Mouse (Mus musculus) kidney, postnatal 10 days (tissue): ENCODE measurements at regions not wholly inside any gene's neighbourhood (a gene's known extent, or its start where the extent isn't known, plus 50 kb on each side); places are given as distances from the start of the nearest gene placed in this dataset.
"Not testable (repeated sequence)": the region's sequence is repeated elsewhere in the genome, so short reads cannot be mapped to it uniquely, and the experiment has no call there.

ENCODE experiments used
- DNase-seq: peaks from one replicate; pipeline ENCODE4 v3.0.0; 2021; ENCODE audit warnings: mixed read lengths

DNA sequence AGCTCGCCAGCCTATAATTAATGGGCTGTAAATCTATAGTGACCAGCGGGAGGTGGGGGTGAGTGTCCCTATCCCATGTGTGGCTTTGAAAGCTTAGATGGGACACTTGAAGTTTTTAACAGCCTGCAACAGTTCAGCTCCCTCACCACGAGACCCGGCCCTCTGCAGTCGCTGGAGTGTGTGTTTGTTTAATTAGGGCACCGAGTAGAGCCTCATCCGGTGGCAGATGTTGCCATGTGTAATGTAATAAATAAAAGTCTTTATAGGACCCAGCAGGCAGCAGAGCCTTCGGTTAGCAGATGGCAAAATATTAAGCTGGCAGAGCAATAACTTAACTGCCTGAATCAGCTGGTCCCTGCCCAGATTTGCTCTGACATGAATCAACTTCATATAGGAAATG, 177.1 kb downstream of the Nucb2 start:
- DNase-seq = no peak

DNA sequence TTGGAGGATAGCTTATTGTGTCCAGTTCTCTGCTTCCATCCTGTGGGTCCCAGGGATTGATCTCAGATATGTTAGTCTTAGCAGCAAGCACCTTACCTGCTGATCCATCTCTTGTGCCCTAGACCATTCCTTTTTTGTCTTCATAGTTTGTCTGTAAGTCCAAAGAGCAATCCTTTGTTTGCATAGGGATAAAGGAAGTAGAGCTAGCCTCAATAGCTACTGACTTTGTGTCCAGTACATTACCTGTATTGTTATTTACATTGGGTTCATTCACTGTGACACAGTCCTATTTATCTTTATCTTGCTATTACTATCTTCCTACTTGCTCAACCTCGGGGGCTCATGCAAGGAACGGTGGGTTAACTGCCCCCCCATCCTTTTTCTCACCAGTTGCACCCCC, 196.2 kb downstream of the Nucb2 start:
- no peak for DNase-seq

DNA sequence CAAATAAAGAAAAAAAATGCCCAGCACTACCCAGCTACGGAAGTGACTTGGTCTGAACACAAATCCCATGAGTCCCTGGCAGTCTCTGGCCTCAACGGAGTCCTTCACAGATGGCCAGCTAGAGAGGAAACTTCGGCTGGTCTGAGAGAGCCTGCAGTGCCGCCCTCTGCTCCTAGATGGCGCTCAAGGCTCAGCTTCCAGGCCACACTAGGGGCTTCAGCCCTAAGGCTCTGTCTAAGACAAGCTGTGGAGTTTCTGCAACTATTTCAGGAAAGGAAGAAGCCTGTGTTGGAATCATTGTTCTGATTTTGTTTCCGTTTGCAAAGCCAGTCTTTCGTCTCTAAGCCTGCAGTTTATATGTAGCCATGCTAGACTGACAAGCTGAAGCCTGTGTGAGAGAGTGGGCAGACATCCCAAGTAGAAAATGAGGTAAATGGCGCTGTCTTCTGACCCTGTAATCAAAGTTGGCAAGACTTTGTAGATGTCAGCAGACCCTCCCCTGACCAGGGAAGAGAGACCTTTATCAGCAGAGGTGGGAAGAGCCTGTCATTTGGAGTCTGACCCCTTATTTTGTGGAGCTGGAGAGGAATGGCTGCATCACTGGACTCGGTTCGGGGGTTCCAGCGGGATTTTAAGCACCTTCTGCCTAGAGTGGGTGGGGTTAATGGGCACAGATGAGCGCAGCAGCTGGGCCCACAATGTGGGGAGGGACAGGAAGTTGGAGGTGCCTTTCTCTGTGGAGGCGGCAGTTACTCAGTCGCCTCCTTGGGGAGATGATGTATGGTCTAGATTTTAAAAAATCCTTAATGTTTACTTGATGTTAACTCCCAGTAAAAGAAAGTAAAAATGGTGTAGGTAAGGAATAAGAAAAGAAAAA, 197.5 kb downstream of the Nucb2 start:
- peak; percentile 91 for DNase-seq

DNA sequence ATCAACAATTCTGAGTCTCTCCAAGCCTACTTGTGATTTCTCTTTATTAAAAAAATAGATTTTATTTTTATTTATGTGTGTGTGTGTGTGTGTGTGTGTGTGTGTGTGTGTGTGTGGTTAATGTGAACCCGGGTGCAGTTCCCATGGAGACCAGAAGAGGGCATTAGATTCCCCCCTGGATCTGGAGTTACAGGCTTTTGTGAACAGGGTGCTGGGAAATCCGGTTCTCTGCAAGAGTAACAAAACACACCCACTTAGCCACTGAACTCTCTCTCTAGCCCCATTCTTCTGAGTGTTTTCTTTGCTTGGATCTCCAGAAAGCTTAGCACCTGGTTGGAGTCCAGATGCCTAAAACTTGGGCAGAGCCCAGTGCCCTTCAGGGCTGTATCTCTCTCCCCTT, 198.4 kb downstream of the Nucb2 start:
- DNase-seq = no peak

DNA sequence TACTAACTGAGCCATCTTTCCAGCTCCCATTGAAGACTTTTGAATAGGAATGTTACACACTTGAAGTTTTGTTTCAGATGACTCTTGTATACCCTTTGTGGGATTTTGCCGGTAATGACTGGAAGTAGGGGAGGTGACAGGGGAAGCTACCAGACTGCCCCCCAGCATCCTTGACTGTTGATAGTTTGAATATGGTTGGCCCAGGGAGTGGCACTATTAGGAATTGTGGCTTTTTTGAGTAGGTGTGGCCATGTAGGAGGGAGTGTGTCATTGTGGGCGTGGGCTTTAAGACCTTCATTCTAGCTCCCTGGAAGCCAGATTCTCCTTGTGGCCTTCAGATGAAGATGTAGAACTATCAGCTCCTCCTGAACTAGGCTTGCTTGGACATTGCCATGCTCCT, 207.4 kb downstream of the Nucb2 start:
- no peak for DNase-seq

DNA sequence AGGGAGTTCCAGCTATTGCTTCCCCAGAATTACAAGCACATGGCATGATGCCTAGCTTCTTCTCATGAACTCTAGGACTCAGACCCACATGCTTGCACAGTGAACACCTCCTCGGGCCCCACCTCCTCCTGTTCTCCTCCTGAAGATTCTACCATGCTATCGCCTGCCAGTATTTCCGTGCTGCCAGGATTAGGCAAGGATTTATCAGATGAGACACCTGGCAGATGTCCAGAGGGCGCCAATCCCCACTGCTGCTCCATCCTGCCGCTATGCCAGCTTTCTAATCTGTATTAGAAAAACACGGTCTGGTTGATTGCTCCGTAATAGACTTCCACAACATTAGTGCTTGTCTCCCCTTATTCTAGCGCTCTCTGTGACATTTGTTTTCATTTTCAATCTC, 209.0 kb downstream of the Nucb2 start:
- DNase-seq = no peak

DNA sequence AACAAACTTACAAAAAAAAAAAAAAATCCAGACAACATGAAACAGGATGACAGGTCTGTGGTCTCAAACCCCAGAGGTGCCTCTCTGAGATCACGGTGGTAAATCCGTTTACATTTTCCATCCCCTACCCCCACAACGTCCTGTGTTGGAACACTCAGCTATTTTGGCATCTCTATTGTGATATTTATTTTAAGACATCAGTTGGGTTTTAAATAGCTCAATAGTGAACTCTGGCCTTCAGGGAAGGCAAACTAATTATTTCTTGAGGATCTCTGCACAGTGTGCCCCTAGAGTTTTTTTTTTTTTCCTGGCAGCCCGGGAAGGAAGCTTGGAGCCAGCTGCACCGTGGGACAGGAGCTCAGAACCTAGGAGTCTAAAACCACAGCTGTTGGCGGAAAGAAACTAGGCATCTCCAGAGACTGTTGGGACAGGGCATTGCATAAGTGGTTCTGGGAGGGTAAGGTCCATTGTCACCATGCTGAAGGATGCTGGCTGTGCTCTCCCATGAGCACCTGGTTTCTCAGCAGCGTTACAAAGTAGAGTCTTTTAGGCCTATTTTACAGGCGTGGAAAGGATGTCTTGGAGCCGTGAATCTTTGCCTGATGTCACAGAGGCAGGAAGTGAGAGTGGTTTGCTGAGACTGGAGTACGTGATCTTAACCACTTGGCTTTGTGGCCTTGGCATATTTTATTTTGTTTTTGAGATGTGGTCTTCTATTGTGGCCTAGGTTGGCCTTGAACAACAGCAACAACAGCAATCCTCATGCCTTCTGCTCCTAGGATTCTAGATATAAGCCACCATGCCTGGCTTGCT, 211.3 kb downstream of the Nucb2 start:
- peak; percentile 21 for DNase-seq

DNA sequence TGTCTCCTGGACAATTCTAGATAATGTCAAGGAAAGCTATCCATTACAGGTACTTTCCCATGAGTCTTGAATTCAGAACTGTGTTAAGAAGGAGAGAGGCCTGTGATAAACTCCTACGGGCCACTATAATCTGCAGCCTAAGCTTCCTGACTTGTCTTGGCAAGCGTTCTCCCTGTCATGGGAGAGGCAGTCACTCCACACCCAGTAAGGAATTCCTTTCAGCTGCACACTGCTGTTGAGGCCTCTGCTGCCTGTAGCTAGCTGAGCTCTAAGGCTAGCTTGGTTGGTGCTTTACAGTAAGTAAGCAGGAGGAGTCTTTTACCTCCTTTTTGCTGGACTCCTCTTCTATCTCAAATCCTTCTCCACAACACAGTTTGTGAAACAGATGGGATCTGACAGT, 224.2 kb downstream of the Nucb2 start:
- DNase-seq = peak; percentile 31

DNA sequence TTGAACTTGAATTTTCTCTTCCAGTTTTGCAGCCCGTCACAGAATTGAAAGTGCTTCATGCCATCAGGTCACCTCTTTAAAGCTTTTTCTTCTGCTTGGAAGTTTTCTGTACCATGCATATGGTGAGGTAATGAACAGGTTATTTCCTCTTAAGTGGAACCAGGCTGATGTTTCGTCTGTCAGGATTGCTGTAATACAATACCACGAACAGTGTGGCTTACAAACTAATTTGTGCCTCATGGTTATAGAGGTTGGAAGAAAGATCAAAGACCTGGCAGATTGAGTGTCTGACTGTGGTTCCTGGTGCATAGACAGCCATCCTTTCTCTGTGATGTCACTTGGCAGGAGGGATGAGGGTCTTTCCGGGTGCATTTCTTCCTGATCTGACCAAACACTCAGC, 225.6 kb downstream of the Nucb2 start:
- no peak for DNase-seq

DNA sequence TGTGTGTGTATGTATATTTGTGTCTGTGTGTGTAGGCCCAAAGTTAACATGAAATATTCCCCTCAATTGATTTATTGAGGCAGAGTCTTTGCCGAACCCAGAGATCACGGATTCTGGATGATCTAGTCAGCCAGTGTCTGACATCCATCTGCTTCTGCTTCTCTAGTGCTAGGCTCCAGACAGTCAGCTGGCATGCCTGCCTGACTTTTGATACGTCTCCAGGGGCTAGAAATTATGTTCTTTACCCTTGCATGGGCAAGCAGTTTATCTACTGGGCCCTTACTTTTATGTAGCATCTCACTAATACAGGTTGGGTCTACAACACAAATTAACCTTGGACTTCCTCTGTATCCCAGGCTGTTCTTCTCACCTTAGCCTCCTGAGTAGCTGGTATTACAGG, 231.5 kb downstream of the Nucb2 start:
- no peak for DNase-seq

DNA sequence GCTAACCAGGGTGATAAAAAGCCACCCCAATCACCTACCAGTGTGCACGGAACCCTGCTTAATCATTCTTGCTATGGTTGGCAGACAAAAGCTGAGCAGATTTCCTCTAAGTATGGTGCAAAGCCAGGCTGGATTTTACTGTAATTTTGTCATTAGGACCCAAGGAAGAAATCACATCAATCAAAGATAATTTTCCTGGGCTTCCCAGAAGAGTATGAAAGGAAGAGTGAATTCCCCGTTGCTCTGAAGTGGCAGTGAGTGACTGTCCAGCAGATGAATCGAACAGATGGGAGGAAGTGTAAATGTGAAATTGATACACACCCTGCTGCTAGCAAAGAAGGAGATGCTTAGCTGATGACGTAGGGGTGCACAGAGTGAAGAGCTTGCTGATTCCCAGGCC, 232.2 kb downstream of the Nucb2 start:
- DNase-seq = no peak

DNA sequence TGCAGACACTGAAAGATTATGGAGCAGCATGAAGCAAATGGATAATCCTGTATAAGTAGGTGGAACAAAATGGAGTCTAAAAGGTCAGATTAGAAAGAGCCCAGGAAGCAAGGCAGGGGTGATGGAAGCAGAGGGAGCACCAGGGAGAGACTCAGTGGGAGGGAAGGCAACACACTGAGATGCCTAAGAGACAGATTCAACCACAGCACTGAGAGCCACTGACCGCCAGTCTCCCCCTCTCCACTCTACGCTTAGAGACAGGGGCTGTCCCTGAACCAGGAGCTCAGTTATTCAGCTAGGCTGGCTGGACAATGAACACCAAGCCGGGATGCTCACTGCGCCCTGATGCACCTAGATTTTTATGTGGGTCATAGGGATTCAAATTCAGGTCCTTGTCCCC, 233.8 kb downstream of the Nucb2 start:
- DNase-seq = no peak

DNA sequence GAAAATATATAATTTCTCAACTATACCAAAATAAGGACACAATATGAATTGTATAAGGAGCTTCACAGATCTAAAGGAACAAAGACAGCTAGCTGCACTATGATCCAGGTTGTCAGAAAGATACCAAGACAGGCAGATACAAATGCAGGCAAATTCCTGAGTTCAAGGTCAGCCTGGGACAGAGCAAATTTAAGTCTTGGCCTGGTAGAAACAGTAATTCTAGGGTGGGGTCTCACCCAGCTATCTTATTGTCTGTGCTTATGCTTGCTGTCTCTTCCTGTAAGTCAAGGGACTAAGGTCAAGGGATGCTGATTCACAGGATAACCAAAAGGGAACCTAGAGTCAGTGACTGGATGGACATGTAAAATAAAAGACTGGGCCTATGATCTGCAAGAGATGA, 250.4 kb downstream of the Nucb2 start:
- DNase-seq = no peak

DNA sequence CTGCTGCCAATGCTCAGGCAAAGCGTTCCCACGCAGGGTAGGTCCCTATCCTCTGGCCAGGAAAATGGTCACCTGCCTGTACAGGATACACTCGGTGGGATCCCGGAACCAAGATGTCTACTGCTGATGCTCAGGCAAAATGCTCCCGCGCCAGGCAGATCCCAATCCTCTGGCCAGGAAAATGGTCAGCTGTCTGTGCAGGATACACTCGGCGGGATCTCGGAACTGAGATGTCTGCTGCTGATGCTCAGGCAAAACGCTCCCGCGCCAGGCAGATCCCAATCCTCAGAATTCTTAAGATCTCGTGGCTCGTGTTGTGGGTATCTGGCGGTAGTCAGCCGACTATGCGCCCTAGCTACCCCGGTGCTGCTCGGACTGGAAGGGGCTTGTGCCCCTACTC, 288.0 kb downstream of the Nucb2 start:
- not testable (repeated sequence) for DNase-seq

DNA sequence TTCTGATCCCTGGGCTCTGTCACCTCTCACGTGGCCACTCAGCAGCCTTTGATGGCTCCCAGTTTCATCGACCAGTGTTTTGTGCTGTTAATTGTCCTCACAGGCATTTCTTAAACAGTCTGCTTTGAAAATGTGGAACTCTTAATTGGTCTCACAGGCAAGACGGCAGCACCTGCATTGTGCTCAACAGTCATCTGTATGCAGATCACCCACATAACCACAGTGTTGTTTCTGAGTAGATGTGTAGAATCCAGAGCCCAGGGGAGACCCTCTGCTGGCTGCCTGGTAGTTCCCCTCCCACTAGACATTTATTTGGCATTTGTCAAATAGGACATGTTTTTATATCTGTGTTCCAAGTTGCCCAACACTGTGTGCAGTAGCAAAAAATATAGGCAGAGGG, 304.3 kb downstream of the Nucb2 start:
- DNase-seq = no peak

DNA sequence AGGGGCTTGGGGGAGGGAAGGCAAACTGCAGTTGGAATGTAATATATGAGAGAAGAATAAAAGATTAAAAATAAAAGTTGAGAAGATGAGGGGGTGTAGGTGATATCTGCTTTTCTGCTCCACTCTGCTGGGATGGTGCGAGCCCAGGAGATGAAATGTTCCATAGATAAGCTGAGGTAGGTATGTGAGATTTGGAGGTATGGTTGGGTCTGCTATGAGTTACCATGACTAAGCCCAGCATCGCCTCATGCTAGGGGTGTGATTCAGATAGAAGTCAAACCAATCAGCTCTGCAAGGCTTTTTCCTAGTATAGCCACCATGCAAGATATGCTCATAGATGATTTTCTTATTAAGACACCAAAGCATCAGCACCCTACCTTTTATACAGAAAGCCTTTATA, 312.3 kb downstream of the Nucb2 start:
- no peak for DNase-seq

DNA sequence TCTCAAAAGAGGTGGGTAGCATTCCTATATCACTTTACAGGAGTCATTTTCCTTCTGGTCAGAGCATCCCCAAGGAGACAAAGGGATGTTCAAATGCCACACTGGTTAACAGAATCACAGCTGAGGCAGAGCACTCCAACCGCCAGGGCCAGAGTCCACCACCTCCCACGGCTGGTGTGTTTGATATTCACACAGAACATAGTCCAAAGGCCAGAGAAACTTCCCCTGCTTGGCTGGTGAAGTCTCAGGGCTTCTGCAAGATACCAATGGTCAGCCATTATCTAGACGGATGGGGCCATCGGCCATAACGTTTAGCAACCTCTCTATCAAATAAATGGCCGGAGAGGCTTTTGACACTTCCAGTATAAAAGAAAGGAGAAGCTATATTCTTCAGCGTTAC, 313.8 kb downstream of the Nucb2 start:
- DNase-seq = peak; percentile 10

DNA sequence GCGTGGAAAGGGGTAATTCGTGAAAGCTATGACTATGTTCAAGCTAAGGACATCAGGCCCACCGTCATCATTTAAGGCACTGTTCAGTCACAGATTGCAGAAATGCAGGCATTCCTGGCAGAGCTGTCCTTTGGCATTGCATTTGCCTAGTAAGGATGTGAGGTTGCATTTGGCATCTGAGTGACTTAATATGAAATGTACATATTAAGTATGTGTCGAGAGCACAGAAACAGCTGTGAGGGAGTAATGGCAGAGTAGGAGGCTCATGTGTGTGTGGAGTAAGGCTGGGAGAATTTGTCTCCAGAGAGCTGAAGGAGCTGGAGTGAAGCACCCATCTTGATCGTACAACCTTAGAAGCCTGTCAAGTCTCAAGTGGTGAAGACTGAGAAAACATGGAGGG, 316.4 kb downstream of the Nucb2 start:
- DNase-seq = no peak

DNA sequence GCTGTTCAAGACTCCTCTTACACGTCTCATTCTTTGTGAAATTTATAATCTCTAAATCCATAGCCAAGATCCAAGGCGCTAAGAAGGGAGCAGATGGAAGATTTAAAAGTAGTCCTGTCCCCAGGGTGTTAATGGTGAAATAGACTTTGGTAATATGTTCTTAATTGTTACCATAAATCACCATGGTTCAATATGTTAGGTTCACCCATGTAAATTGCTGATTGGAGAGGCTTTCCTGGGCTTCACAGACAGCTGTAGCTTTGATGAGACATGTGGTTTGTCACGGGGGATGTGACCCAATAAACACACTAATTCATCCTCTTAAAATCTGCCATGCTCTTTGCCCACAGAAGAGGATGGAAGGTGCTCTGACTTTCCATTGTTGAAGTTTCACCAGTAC, 338.7 kb downstream of the Nucb2 start:
- no peak for DNase-seq

DNA sequence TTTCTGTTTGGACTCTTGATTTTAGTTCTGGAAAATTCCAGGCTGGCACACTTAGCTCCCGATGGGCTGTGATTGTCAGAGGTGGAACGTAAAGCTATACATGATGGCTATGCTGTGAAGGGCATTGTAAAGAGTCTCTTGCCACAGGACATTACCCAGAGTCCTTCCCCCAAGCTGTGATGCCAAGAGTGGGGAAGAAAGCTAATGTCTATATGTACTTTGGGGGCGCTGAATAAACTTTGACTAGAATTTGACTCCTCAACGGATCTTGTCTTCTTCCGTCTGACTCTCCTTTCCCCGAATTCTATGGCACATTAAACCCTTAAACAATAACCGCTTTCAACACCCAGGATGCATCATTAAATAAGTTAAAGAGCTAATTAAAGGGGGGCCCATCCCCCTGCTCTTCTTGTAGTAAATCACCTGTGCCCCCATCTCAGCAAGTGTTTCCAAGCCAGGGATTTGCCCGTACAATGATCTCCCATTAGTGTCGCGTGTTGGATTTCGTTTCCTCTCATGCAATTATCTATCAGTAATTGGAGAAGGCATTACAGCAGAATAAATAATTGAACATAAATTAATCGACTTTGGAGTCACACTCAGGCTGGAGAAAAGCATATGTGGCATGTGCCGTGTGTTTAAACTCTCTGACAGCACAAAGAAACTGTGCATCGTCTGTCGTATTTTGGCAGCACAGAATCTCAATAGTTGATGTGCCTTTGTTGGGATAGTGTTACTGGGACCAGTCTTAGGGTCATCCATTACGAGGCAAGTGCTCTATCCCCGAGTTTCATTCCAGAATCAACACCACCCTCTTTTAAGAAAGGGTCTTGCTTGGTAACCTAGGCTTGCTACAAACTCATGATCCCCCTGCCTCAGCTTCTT, 343.9 kb downstream of the Nucb2 start:
- no peak for DNase-seq

DNA sequence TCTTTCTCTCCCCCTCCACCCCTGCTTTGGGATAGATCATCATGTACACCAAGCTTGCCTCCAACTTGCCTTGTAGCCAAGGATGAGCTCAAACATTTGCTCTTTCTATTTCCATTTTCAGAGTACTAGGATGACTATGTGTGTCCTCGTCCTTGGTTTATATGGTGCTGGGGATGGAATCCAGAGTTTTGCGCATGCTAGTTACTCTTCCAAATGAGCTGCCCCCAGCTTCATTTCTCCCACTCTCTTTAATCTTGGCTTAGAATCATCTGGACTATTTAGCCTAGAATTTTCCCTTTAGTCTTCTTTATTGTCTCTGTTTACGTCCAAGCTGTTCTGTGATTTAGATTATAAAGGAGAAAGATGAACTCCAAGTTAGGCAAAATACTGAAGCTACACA, 349.2 kb downstream of the Nucb2 start:
- DNase-seq = no peak

DNA sequence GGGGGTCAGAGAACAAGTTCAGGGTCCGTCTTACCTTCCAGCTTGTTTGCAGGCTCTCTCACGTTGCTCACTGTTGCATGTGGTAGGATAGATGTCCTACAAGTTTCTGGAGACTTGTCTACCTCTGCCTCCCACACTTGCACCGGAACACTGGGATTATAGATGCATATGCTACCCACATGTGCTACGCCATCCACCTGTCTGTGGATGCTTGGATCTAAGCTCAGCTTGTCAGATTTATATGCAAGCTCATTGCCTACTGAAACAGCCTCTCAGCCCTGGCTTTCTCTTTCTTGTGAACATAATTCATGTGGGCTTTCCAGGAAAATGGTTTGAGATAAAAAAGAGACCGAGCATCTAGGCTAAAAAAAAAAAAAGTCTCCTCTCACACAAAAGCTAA, 353.0 kb downstream of the Nucb2 start:
- DNase-seq = no peak

DNA sequence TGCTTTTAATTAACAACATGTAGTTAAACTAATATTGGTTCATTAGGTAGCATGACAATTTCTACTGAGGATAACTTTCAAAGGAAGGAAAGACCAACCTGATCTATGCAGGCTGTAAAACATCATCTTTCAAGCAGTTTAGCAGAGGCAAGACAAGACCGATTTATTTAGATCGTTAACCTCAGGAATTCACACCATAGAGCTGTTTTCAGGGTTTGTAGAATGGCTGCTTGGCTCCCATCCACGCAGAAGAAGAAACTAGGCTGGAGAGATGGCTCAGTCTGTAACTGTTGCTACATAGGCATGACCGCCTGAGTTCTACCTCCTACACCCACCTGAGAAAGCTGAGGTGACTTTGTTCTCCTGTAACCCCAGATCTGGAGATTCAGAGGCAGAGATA, 353.6 kb downstream of the Nucb2 start:
- DNase-seq = peak; percentile 34
